Mouse (Mus musculus): ENCODE results near the gene Ankle2. TPM values are rescaled to one million over a fixed set of nuclear protein-coding genes. Genes with fewer than 3 reads are reported as not detected.

The Ankle2 gene
- total RNA-seq, 1 experiment: 83.3 TPM

- no peak for TF ChIP-seq ZC3H11A (IDR thresholded peaks at IDR 0.05; ENCODE audit: borderline replicate concordance, low read depth, low read length)
- no peak for TF ChIP-seq HCFC1 (IDR thresholded peaks at IDR 0.05; ENCODE audit: borderline replicate concordance, insufficient read depth, low read length)
- no peak for TF ChIP-seq CHD2 (IDR thresholded peaks at IDR 0.05; ENCODE audit: low read depth, low read length)
- TF ChIP-seq MAFK (IDR thresholded peaks at IDR 0.05; ENCODE audit: insufficient read depth, low read depth, low read length): no peak
- no peak for TF ChIP-seq ZNF384 (IDR thresholded peaks at IDR 0.05; ENCODE audit: low read depth, low read length)
- H3K27ac ChIP-seq (ENCODE audit: insufficient read depth, low read depth, low read length, poor library complexity, severe bottlenecking): no peak overlapping the region
- no peak for DNase-seq (ENCODE audit: low read depth, low spot score)
- H3K4me3 ChIP-seq (ENCODE audit: insufficient read depth in 1 of 2, low read depth in 1 of 2, low read length in 2 of 2, poor library complexity in 1 of 2, severe bottlenecking in 1 of 2): no peak overlapping the region
- H3K9me3 ChIP-seq (ENCODE audit: control insufficient read depth, insufficient read depth, low read depth, low read length): no peaks in the 10 kb centered on the region
- H3K9ac ChIP-seq (ENCODE audit: insufficient read depth, low read depth, low read length, poor library complexity, severe bottlenecking): no peak overlapping the region
- in situ Hi-C loops (cut with MboI; ENCODE audit: low sequenced_read_pairs in 2 of 2, unreplicated experiment in 2 of 2): no loop called here
- peaks cover 16% of the 10 kb centered on the region for H3K36me3 ChIP-seq (ENCODE audit: control insufficient read depth, insufficient read depth, low read length, poor library complexity, severe bottlenecking)
- no peaks in the 10 kb centered on the region for H3K4me1 ChIP-seq (ENCODE audit: control insufficient read depth in 2 of 2, insufficient read depth in 2 of 2, low read length in 2 of 2, poor library complexity in 1 of 2)
These were observed 13.3 kb downstream of the Ankle2 start for GRCm38 (mm10) chr5:110244091-110244490.

GRCm38 (mm10) chr5:110266941-110267340 lies 36.1 kb downstream of the Ankle2 start:
- Histone ChIP-seq H3K4me3 (ENCODE audit: insufficient read depth in 1 of 2, low read depth in 1 of 2, low read length in 2 of 2, poor library complexity in 1 of 2, severe bottlenecking in 1 of 2) (no peak overlapping the region), H3K36me3 (ENCODE audit: control insufficient read depth, insufficient read depth, low read length, poor library complexity, severe bottlenecking) (peaks cover 23% of the 10 kb centered on the region), H3K9ac (ENCODE audit: insufficient read depth, low read depth, low read length, poor library complexity, severe bottlenecking) (no peak overlapping the region), H3K9me3 (ENCODE audit: control insufficient read depth, insufficient read depth, low read depth, low read length) (no peaks in the 10 kb centered on the region), H3K27ac (ENCODE audit: insufficient read depth, low read depth, low read length, poor library complexity, severe bottlenecking) (no peak overlapping the region), H3K4me1 (ENCODE audit: control insufficient read depth in 2 of 2, insufficient read depth in 2 of 2, low read length in 2 of 2, poor library complexity in 1 of 2) (peaks cover 2 to 5% of the 10 kb centered on the region in 2 experiments; a peak in 3 of 4 replicates)
- TF ChIP-seq ZC3H11A (IDR thresholded peaks at IDR 0.05; ENCODE audit: borderline replicate concordance, low read depth, low read length): no peak
- no peak for TF ChIP-seq MAFK (IDR thresholded peaks at IDR 0.05; ENCODE audit: insufficient read depth, low read depth, low read length)
- no peak for TF ChIP-seq ZNF384 (IDR thresholded peaks at IDR 0.05; ENCODE audit: low read depth, low read length)
- TF ChIP-seq CHD2 (IDR thresholded peaks at IDR 0.05; ENCODE audit: low read depth, low read length): no peak
- TF ChIP-seq HCFC1 (IDR thresholded peaks at IDR 0.05; ENCODE audit: borderline replicate concordance, insufficient read depth, low read length): no peak
- in situ Hi-C loops (cut with MboI; ENCODE audit: low sequenced_read_pairs in 2 of 2, unreplicated experiment in 2 of 2): no loop called here
- DNase-seq (ENCODE audit: low read depth, low spot score): no peak

GRCm38 (mm10) chr5:110269141-110270101 lies 38.6 kb downstream of the Ankle2 start, which contains the start of gene Pgam5:
TSS of gene Pgam5 (minus strand) at chr5:110269913.
- peak; percentile 78 for DNase-seq (ENCODE audit: low read depth, low spot score)
- H3K9ac ChIP-seq (ENCODE audit: insufficient read depth, low read depth, low read length, poor library complexity, severe bottlenecking): peak within 1 kb of the TSS; percentile 97
- H3K9me3 ChIP-seq (ENCODE audit: control insufficient read depth, insufficient read depth, low read depth, low read length): no peaks in the 10 kb centered on the region
- H3K36me3 ChIP-seq (ENCODE audit: control insufficient read depth, insufficient read depth, low read length, poor library complexity, severe bottlenecking): peaks cover 22% of the 10 kb centered on the region
- H3K27ac ChIP-seq (ENCODE audit: insufficient read depth, low read depth, low read length, poor library complexity, severe bottlenecking): peak within 1 kb of the TSS; percentile 45
- in situ Hi-C loops (cut with MboI; ENCODE audit: low sequenced_read_pairs in 2 of 2, unreplicated experiment in 2 of 2): no loop called here
- peak within 1 kb of the TSS; percentile 97 to 100 for H3K4me3 ChIP-seq (ENCODE audit: insufficient read depth in 1 of 2, low read depth in 1 of 2, low read length in 2 of 2, poor library complexity in 1 of 2, severe bottlenecking in 1 of 2)
- TF ChIP-seq ZC3H11A (IDR thresholded peaks at IDR 0.05; ENCODE audit: borderline replicate concordance, low read depth, low read length): no peak
- TF ChIP-seq CHD2 (IDR thresholded peaks at IDR 0.05; ENCODE audit: low read depth, low read length): peak; percentile 18; the same call in 1 of the 2 replicates
- peaks cover 2 to 5% of the 10 kb centered on the region in 2 experiments; a peak in 3 of 4 replicates for H3K4me1 ChIP-seq (ENCODE audit: control insufficient read depth in 2 of 2, insufficient read depth in 2 of 2, low read length in 2 of 2, poor library complexity in 1 of 2)

- Histone ChIP-seq H3K4me1 (ENCODE audit: control insufficient read depth in 2 of 2, insufficient read depth in 2 of 2, low read length in 2 of 2, poor library complexity in 1 of 2) (peaks cover 2 to 5% of the 10 kb centered on the region in 2 experiments; a peak in 3 of 4 replicates), H3K9ac (ENCODE audit: insufficient read depth, low read depth, low read length, poor library complexity, severe bottlenecking) (no peak overlapping the region), H3K4me3 (ENCODE audit: insufficient read depth in 1 of 2, low read depth in 1 of 2, low read length in 2 of 2, poor library complexity in 1 of 2, severe bottlenecking in 1 of 2) (no peak overlapping the region), H3K9me3 (ENCODE audit: control insufficient read depth, insufficient read depth, low read depth, low read length) (no peaks in the 10 kb centered on the region), H3K36me3 (ENCODE audit: control insufficient read depth, insufficient read depth, low read length, poor library complexity, severe bottlenecking) (peaks cover 14% of the 10 kb centered on the region), H3K27ac (ENCODE audit: insufficient read depth, low read depth, low read length, poor library complexity, severe bottlenecking) (no peak overlapping the region)
- TF ChIP-seq ZNF384 (IDR thresholded peaks at IDR 0.05; ENCODE audit: low read depth, low read length): no peak
- no peak for TF ChIP-seq CHD2 (IDR thresholded peaks at IDR 0.05; ENCODE audit: low read depth, low read length)
- TF ChIP-seq HCFC1 (IDR thresholded peaks at IDR 0.05; ENCODE audit: borderline replicate concordance, insufficient read depth, low read length): no peak
- no peak for TF ChIP-seq MAFK (IDR thresholded peaks at IDR 0.05; ENCODE audit: insufficient read depth, low read depth, low read length)
- TF ChIP-seq ZC3H11A (IDR thresholded peaks at IDR 0.05; ENCODE audit: borderline replicate concordance, low read depth, low read length): no peak
- in situ Hi-C loops (cut with MboI; ENCODE audit: low sequenced_read_pairs in 2 of 2, unreplicated experiment in 2 of 2): no loop called here
- no peak for DNase-seq (ENCODE audit: low read depth, low spot score)
These were observed 39.4 kb downstream of the Ankle2 start for GRCm38 (mm10) chr5:110270242-110270641.
